Mouse (Mus musculus) G1E (cell line): ENCODE results near the gene Clhc1. TPM values are rescaled to one million over a fixed set of nuclear protein-coding genes. Genes with fewer than 3 reads are reported as not detected.

Source experiments
- ATAC-seq: 2 replicates; pipeline ENCODE4 v1.8.0; 2016; ENCODE audit warnings: mild to moderate bottlenecking; ENCODE audit not compliant: insufficient number of reproducible peaks, poor library complexity, low FRiP score, severe bottlenecking; ENCODE audit errors: extremely low read depth
- DNase-seq: peaks from one replicate; pipeline ENCODE4 v3.0.0; 2012; ENCODE audit warnings: low spot score
- H3K27me3 ChIP-seq: 2 replicates; pipeline ENCODE4 v1.6.1; 2012; ENCODE audit warnings: mild to moderate bottlenecking, low read length, inconsistent platforms; ENCODE audit not compliant: insufficient read depth
- H3K36me3 ChIP-seq: replicated peaks from 2 replicates; pipeline ENCODE3; 2012; ENCODE audit warnings: mild to moderate bottlenecking, inconsistent platforms
- H3K4me1 ChIP-seq: 2 replicates; pipeline ENCODE4 v1.6.1; 2012; ENCODE audit warnings: low read depth, low read length, inconsistent platforms, mixed read lengths; ENCODE audit not compliant: insufficient read depth
- H3K4me3 ChIP-seq: 2 replicates; pipeline ENCODE4 v1.5.1; 2012; ENCODE audit warnings: low read depth, mild to moderate bottlenecking, inconsistent platforms, low read length, moderate library complexity, mixed read lengths
- H3K9me3 ChIP-seq: replicated peaks from 2 replicates; pipeline ENCODE4 v1.6.1; 2012; ENCODE audit warnings: inconsistent platforms
- CTCF ChIP-seq: IDR thresholded peaks from 2 replicates; pipeline ENCODE4 v1.5.1; 2012; ENCODE audit warnings: low read depth, low read length, inconsistent platforms, mixed read lengths
- GATA1 ChIP-seq: IDR thresholded peaks from 2 replicates; pipeline ENCODE4 v1.6.1; 2012; ENCODE audit warnings: borderline replicate concordance, low read length, inconsistent platforms, mixed read lengths
- GATA2 ChIP-seq: IDR thresholded peaks from 2 replicates; pipeline ENCODE4 v1.6.1; 2012; ENCODE audit warnings: low read depth, low read length, inconsistent platforms, borderline replicate concordance
- POLR2AphosphoS5 ChIP-seq: IDR thresholded peaks from 2 replicates; pipeline ENCODE4 v1.6.1; 2012; ENCODE audit warnings: low read depth, low read length, inconsistent platforms; ENCODE audit not compliant: insufficient replicate concordance
- TAL1 ChIP-seq: conservative IDR thresholded peaks from 2 replicates; pipeline ENCODE4 v1.6.1; 2012; ENCODE audit warnings: low read depth, low read length, inconsistent platforms, mixed read lengths
- polyA plus RNA-seq: library from polyadenylated mRNA; stranded (reverse); fragments of >175 nt; gene quantifications from 2 replicates; pipeline ENCODE4 v1.2.3, GENCODE M21; 2012
- total RNA-seq, 2 experiments: library from RNA; stranded (forward) in 1 of 2; stranded (reverse) in 1 of 2; fragments of 200-1000 nt in 1 of 2; fragments of >200 nt in 1 of 2; fragmentation: Nextera tagmentation in 1 of 2; gene quantifications; 2 replicates each; pipeline ENCODE4 v1.2.3; 2014 to 2017

The Clhc1 gene
- total and polyA plus RNA-seq, 3 experiments, result 0.09 to 1.1 TPM; not detected in 1

- no peak for TF ChIP-seq GATA1
- no peak for TF ChIP-seq GATA2
- TF ChIP-seq CTCF, result no peak
- no peak for TF ChIP-seq TAL1
- no peak for TF ChIP-seq POLR2AphosphoS5
- H3K4me3 ChIP-seq, result no peak overlapping the region
- no peak for DNase-seq
- no peak for ATAC-seq
- H3K4me1 ChIP-seq, result no peaks in the 10 kb centered on the region
- no peaks in the 10 kb centered on the region for H3K36me3 ChIP-seq
- no peaks in the 10 kb centered on the region for H3K9me3 ChIP-seq
- peaks cover 5% of the 10 kb centered on the region for H3K27me3 ChIP-seq
Observed at GRCm38 (mm10) chr11:29563406-29563805, 15.7 kb downstream of the Clhc1 start.

- Histone ChIP-seq H3K27me3 (peaks cover 3% of the 10 kb centered on the region; the same call in 1 of the 2 replicates), H3K4me3 (no peak overlapping the region), H3K9me3 (no peaks in the 10 kb centered on the region), H3K4me1 (no peaks in the 10 kb centered on the region), H3K36me3 (no peaks in the 10 kb centered on the region)
- TF ChIP-seq GATA2, result no peak
- TF ChIP-seq CTCF, result no peak
- TF ChIP-seq TAL1, result no peak
- TF ChIP-seq GATA1, result no peak
- DNase-seq (no peak), ATAC-seq (no peak)
Observed at GRCm38 (mm10) chr11:29571536-29571935, 23.8 kb downstream of the Clhc1 start.

GRCm38 (mm10) chr11:29572656-29573055 is 24.9 kb downstream of the Clhc1 start:
- TF ChIP-seq POLR2AphosphoS5 (no peak), GATA1 (no peak), GATA2 (no peak)
- ATAC-seq (no peak), DNase-seq (no peak)
- Histone ChIP-seq H3K36me3 (no peaks in the 10 kb centered on the region), H3K4me1 (no peaks in the 10 kb centered on the region), H3K4me3 (no peak overlapping the region), H3K27me3 (peaks cover 3% of the 10 kb centered on the region; the same call in 1 of the 2 replicates), H3K9me3 (no peaks in the 10 kb centered on the region)

- ATAC-seq (no peak), DNase-seq (no peak)
- TF ChIP-seq CTCF (0 out of 2 replicates have a peak, but pooled peaks have one; percentile 17), GATA1 (no peak)
- Histone ChIP-seq H3K27me3 (peaks cover 3% of the 10 kb centered on the region; the same call in 1 of the 2 replicates), H3K9me3 (no peaks in the 10 kb centered on the region), H3K4me1 (no peaks in the 10 kb centered on the region), H3K36me3 (no peaks in the 10 kb centered on the region), H3K4me3 (no peak overlapping the region)
Observed at GRCm38 (mm10) chr11:29579610-29580009, 31.9 kb downstream of the Clhc1 start.

DNA sequence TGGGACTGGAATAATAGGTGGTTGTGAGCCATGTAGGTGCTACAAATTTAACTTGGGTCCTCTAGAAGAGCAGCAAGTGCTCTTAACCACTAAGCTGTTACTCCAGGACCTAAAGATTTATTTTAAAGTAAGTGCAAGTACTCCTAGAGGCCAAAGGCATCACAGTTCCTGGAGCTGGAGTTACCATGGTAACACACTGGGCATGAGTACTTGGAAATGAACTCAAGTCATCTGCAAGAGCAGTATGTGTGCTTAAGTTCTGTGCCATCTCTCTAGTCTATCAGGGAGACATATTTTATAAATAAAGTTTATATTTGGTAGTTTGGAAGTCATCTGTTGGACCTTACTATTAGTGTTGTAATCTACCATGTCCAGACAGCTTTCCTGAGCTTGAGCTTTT is 47.5 kb downstream of the Clhc1 start:
- Histone ChIP-seq H3K9me3 (no peaks in the 10 kb centered on the region), H3K36me3 (no peaks in the 10 kb centered on the region), H3K4me3 (no peak overlapping the region), H3K27me3 (no peaks in the 10 kb centered on the region), H3K4me1 (no peaks in the 10 kb centered on the region)
- no peak for TF ChIP-seq CTCF
- DNase-seq (no peak), ATAC-seq (no peak)

- TF ChIP-seq GATA1, result no peak
- TF ChIP-seq TAL1, result no peak
- no peak for TF ChIP-seq CTCF
- no peak for TF ChIP-seq GATA2
- no peak for TF ChIP-seq POLR2AphosphoS5
- H3K4me3 ChIP-seq, result no peak overlapping the region
- no peaks in the 10 kb centered on the region for H3K36me3 ChIP-seq
- no peak for ATAC-seq
- DNase-seq, result no peak
- no peaks in the 10 kb centered on the region for H3K27me3 ChIP-seq
- H3K4me1 ChIP-seq, result no peaks in the 10 kb centered on the region
- H3K9me3 ChIP-seq, result no peaks in the 10 kb centered on the region
Observed at GRCm38 (mm10) chr11:29597159-29597558, 49.4 kb downstream of the Clhc1 start.

- ATAC-seq, result no peak
- H3K4me3 ChIP-seq, result no peak overlapping the region
- H3K4me1 ChIP-seq, result no peaks in the 10 kb centered on the region
- DNase-seq, result no peak
- H3K27me3 ChIP-seq, result no peaks in the 10 kb centered on the region; the same call in 1 of the 2 replicates
- no peaks in the 10 kb centered on the region for H3K9me3 ChIP-seq
- TF ChIP-seq POLR2AphosphoS5 (no peak), GATA1 (no peak), CTCF (no peak), TAL1 (no peak), GATA2 (no peak)
- no peaks in the 10 kb centered on the region for H3K36me3 ChIP-seq
Observed at GRCm38 (mm10) chr11:29599000-29599399, 51.2 kb downstream of the Clhc1 start.
